Mouse (Mus musculus): ENCODE data around the gene Tm7sf3. TPM values are rescaled to one million over a fixed set of nuclear protein-coding genes. Genes with fewer than 3 reads are reported as not detected.

Tm7sf3 gene
- polyA plus RNA-seq, 1 experiment = 5.8 TPM

DNA sequence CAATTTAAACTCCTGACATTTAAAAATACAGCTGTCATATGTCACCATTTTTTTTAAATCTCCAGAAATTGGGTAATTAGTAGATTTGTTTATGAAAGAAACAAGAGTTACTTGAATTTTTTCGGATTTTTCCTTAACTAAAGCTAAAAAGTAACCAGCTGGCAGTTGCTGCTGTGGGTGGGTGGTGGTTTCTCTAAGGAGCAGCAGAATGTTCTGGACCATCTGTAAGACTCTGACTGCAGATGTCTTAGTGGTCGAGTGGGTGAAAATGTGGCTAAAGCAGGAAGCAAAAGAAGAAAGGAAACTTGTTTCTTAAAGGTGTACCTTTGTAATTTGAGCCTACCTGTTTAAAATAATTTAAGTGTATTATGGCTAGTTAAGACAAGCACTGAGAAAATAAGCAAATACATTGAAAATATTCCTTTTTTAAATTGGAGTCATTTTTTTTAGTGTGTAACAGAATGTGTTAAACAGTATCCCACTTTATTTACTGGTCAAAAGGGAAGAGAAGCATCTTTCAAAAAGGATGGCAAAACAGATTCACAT lies 62.2 kb downstream of the Tm7sf3 start:
- Histone ChIP-seq H3K79me3 (ENCODE audit: low read depth) (peaks cover 86% of the 10 kb centered on the region), H3K36me3 (ENCODE audit: control insufficient read depth, insufficient read depth) (peaks cover 3% of the 10 kb centered on the region), H3K4me3 (ENCODE audit: insufficient read depth, poor library complexity, severe bottlenecking) (no peak overlapping the region), H3ac (ENCODE audit: control insufficient read depth, insufficient read length, low read depth) (no peak overlapping the region), H3K79me2 (ENCODE audit: control insufficient read depth, insufficient read depth) (peaks cover 97% of the 10 kb centered on the region), H3K27me3 (ENCODE audit: control insufficient read depth, insufficient read depth, insufficient read length) (no peaks in the 10 kb centered on the region)
- TF ChIP-seq CTCF (IDR thresholded peaks at IDR 0.05; ENCODE audit: control insufficient read depth, insufficient read depth, insufficient read length) = no peak
- no peak for TF ChIP-seq MYOG (IDR thresholded peaks at IDR 0.05; ENCODE audit: control insufficient read depth, extremely low read depth, insufficient read length)
- no peak for TF ChIP-seq USF1 (IDR thresholded peaks at IDR 0.05; ENCODE audit: low read depth)
- TF ChIP-seq FOSL1 (IDR thresholded peaks at IDR 0.05; ENCODE audit: insufficient read depth, low read length, poor library complexity, severe bottlenecking) = no peak
- TF ChIP-seq MAX (IDR thresholded peaks at IDR 0.05) = no peak
- TF ChIP-seq CEBPB (IDR thresholded peaks at IDR 0.05; ENCODE audit: low read depth) = no peak
- no peak for TF ChIP-seq MYOD1 (IDR thresholded peaks at IDR 0.05; ENCODE audit: control insufficient read depth, insufficient read length, low read depth)

DNA sequence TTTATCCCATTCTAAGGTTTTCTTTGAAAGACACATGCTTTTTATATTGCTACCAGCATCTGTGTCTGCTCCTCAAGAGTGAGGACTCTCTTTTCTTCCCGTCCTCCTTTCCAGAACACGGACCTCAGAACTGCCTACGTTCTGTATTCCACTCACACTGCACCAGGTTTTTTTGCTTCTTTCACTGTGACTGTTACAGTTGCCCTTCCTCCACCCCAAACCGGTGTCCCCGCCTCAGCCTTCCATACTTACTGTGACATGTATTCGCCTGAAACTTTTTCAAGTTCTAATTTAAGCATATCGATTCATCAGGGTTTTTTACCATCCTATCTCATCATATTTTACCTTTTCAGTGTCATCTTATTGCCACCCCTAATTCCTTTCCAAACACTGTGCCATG lies 64.0 kb downstream of the Tm7sf3 start:
- Histone ChIP-seq H3K4me3 (ENCODE audit: insufficient read depth, poor library complexity, severe bottlenecking) (peak overlapping the region; percentile 99), H3ac (ENCODE audit: control insufficient read depth, insufficient read length, low read depth) (peak overlapping the region; percentile 85), H3K79me2 (ENCODE audit: control insufficient read depth, insufficient read depth) (peaks cover 97% of the 10 kb centered on the region), H3K27me3 (ENCODE audit: control insufficient read depth, insufficient read depth, insufficient read length) (no peaks in the 10 kb centered on the region), H3K79me3 (ENCODE audit: low read depth) (peaks cover 89% of the 10 kb centered on the region), H3K36me3 (ENCODE audit: control insufficient read depth, insufficient read depth) (peaks cover 5% of the 10 kb centered on the region)
- TF ChIP-seq CTCF (IDR thresholded peaks at IDR 0.05; ENCODE audit: control insufficient read depth, insufficient read depth, insufficient read length) (no peak), MYOG (IDR thresholded peaks at IDR 0.05; ENCODE audit: control insufficient read depth, extremely low read depth, insufficient read length) (no peak), USF1 (IDR thresholded peaks at IDR 0.05; ENCODE audit: low read depth) (no peak), MAX (IDR thresholded peaks at IDR 0.05) (no peak), CEBPB (IDR thresholded peaks at IDR 0.05; ENCODE audit: low read depth) (no peak), MYOD1 (IDR thresholded peaks at IDR 0.05; ENCODE audit: control insufficient read depth, insufficient read length, low read depth) (no peak), FOSL1 (IDR thresholded peaks at IDR 0.05; ENCODE audit: insufficient read depth, low read length, poor library complexity, severe bottlenecking) (no peak)

DNA sequence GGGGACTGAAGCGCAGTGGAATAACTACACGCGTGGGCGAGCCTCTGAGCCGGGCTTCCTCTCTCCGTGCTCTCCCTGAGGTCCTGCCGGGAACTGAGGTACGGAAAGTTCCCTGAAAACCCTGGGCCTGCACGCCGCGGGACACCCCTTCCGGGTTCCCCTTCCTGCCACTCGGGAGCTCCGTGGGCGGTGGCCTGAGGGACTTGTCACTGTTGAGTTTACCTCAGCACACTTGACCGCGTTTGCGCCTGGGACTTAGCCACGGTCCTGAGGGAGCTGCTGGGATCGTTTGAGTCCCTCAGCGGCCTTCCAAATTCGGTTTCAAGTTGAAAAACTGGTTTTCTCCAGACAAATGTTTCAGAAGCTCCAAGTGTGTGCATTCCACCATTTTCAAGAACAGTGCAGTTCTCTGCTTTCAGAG lies 64.5 kb downstream of the Tm7sf3 start:
- Histone ChIP-seq H3K79me2 (ENCODE audit: control insufficient read depth, insufficient read depth) (peaks cover 97% of the 10 kb centered on the region), H3K36me3 (ENCODE audit: control insufficient read depth, insufficient read depth) (peaks cover 6% of the 10 kb centered on the region), H3K4me3 (ENCODE audit: insufficient read depth, poor library complexity, severe bottlenecking) (peak overlapping the region; percentile 99), H3K27me3 (ENCODE audit: control insufficient read depth, insufficient read depth, insufficient read length) (no peaks in the 10 kb centered on the region), H3ac (ENCODE audit: control insufficient read depth, insufficient read length, low read depth) (peak overlapping the region; percentile 85), H3K79me3 (ENCODE audit: low read depth) (peaks cover 86% of the 10 kb centered on the region)
- TF ChIP-seq FOSL1 (IDR thresholded peaks at IDR 0.05; ENCODE audit: insufficient read depth, low read length, poor library complexity, severe bottlenecking) (no peak), USF1 (IDR thresholded peaks at IDR 0.05; ENCODE audit: low read depth) (no peak), MAX (IDR thresholded peaks at IDR 0.05) (no peak), CTCF (IDR thresholded peaks at IDR 0.05; ENCODE audit: control insufficient read depth, insufficient read depth, insufficient read length) (no peak), CEBPB (IDR thresholded peaks at IDR 0.05; ENCODE audit: low read depth) (no peak), MYOG (IDR thresholded peaks at IDR 0.05; ENCODE audit: control insufficient read depth, extremely low read depth, insufficient read length) (no peak), MYOD1 (IDR thresholded peaks at IDR 0.05; ENCODE audit: control insufficient read depth, insufficient read length, low read depth) (no peak)

DNA sequence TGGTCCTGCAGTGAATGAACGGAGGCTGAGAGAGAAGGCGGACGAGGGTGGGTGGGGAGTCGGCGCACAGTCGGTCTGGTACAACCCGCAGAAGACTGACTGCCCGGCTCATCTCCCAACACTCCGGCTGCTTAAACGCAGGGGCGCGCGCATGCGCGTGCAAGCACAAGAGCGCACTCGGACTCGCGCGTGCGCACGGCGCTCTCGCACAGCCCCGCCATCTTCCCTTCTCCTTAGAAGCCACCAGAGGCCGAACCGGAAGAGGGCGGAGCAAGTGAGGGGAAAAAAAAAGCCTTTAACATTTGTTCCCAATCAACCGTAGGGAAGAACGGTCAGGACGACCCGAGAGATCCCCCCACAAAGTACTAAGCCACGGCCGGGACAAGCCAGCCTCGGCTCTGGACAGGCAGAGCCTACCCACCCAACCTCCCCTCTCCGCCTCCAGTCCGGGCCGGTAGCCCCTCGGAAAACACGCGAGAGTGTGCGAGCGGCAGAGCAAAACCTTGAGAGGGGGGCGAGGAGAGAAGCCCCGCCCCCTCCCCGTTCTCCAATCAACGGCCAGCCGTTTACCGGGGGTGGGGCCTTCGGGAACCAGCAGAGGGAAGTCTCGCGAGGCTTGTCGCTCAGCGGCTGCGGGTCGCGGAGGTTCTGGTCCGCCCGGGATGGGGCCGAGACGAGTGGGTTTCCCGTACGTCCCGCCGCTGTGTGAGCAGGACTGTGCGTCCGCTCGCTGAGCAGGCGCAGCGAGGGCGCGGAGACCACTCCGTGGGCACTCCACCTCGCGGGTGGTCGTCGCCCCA lies 65.1 kb downstream of the Tm7sf3 start, which contains the start of gene Ints13:
TSS of gene Ints13 (minus strand) at position 526 of the 800 bp plus-strand sequence.
- Histone ChIP-seq H3K79me2 (ENCODE audit: control insufficient read depth, insufficient read depth) (peaks cover 97% of the 10 kb centered on the region), H3K4me3 (ENCODE audit: insufficient read depth, poor library complexity, severe bottlenecking) (peak within 1 kb of the TSS; percentile 99), H3K79me3 (ENCODE audit: low read depth) (peaks cover 82% of the 10 kb centered on the region), H3ac (ENCODE audit: control insufficient read depth, insufficient read length, low read depth) (peak within 1 kb of the TSS; percentile 95), H3K27me3 (ENCODE audit: control insufficient read depth, insufficient read depth, insufficient read length) (no peaks in the 10 kb centered on the region), H3K36me3 (ENCODE audit: control insufficient read depth, insufficient read depth) (peaks cover 6% of the 10 kb centered on the region)
- TF ChIP-seq FOSL1 (IDR thresholded peaks at IDR 0.05; ENCODE audit: insufficient read depth, low read length, poor library complexity, severe bottlenecking) (no peak), MYOD1 (IDR thresholded peaks at IDR 0.05; ENCODE audit: control insufficient read depth, insufficient read length, low read depth) (no peak)

DNA sequence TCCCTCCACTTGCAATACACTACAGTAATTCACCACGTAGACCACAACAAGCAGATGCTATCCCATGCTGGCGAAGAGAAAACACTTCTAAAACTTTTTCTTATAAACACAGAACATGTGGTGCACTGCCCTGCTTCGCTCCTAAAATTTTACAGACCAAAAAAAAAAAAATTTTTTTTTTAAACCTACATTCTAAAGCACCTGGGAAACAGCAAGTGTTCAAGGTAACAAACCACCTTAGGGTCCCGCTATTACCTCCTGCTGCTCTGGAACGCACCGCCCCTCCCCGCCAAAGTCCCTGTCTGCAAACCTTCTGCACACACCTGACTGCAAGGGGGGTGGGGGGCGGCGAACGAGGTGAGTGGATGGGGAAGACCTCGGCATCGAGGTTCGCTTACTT lies 65.7 kb downstream of the Tm7sf3 start, which contains the start of gene Fgfr1op2:
TSS of gene Fgfr1op2 (plus strand) at position 301 of the 400 bp plus-strand sequence.
- peaks cover 6% of the 10 kb centered on the region for H3K36me3 ChIP-seq (ENCODE audit: control insufficient read depth, insufficient read depth)
- peaks cover 97% of the 10 kb centered on the region for H3K79me2 ChIP-seq (ENCODE audit: control insufficient read depth, insufficient read depth)
- no peaks in the 10 kb centered on the region for H3K27me3 ChIP-seq (ENCODE audit: control insufficient read depth, insufficient read depth, insufficient read length)
- peaks cover 78% of the 10 kb centered on the region for H3K79me3 ChIP-seq (ENCODE audit: low read depth)
- TF ChIP-seq FOSL1 (IDR thresholded peaks at IDR 0.05; ENCODE audit: insufficient read depth, low read length, poor library complexity, severe bottlenecking) (no peak), USF1 (IDR thresholded peaks at IDR 0.05; ENCODE audit: low read depth) (no peak), CEBPB (IDR thresholded peaks at IDR 0.05; ENCODE audit: low read depth) (no peak), CTCF (IDR thresholded peaks at IDR 0.05; ENCODE audit: control insufficient read depth, insufficient read depth, insufficient read length) (no peak), MYOD1 (IDR thresholded peaks at IDR 0.05; ENCODE audit: control insufficient read depth, insufficient read length, low read depth) (no peak)
- H3K4me3 ChIP-seq (ENCODE audit: insufficient read depth, poor library complexity, severe bottlenecking) = peak within 1 kb of the TSS; percentile 99
- peak within 1 kb of the TSS; percentile 95 for H3ac ChIP-seq (ENCODE audit: control insufficient read depth, insufficient read length, low read depth)

All from C2C12 (cell line).